Mouse (Mus musculus) large intestine, adult 2 months (tissue): ENCODE data around the gene Abhd16b. TPM values are rescaled to one million over a fixed set of nuclear protein-coding genes. Genes with fewer than 3 reads are reported as not detected.

Experiments used
- DNase-seq: peaks from one replicate; pipeline ENCODE4 v3.0.0-alpha.2; 2012; ENCODE audit warnings: low read depth, low spot score
- WGBS: fragments of 180-500 bp; shearing (Covaris S2); methylation state at CpG from one replicate; pipeline ENCODE4 v1.1.7; 2018; 5-methylcytosine and 5-hydroxymethylcytosine counted together
- polyA plus RNA-seq: library from polyadenylated mRNA; depleted of rRNA; stranded (reverse); fragments of >200 nt; gene quantifications from 2 replicates; pipeline ENCODE4 v1.2.3, GENCODE M21; 2012; rRNA removed

Abhd16b gene
- polyA plus RNA-seq, 1 experiment, result 0.11 TPM

DNA sequence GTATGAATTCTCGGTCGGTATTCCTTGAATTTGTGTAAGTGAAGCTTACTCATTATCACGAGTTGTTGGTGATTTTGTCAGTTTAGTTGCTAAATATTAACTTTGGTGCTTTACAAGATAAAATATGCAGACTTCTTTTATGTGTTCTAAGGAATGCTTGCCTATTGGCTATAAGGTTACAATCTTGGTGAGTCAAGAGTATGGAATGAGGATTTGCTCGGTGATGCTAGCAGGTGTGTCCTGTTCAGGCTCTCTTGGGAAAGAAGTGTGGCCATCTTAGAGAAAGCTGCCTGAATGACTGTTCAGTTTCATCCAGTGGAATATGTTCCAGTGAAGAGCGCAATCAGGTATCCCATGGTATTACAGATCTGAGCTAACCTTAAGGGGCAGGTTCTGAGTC, 32.5 kb downstream of the Abhd16b start:
- 42% methylated on average over 5 of the region's 5 CpGs for WGBS
- DNase-seq, result peak; percentile 58

DNA sequence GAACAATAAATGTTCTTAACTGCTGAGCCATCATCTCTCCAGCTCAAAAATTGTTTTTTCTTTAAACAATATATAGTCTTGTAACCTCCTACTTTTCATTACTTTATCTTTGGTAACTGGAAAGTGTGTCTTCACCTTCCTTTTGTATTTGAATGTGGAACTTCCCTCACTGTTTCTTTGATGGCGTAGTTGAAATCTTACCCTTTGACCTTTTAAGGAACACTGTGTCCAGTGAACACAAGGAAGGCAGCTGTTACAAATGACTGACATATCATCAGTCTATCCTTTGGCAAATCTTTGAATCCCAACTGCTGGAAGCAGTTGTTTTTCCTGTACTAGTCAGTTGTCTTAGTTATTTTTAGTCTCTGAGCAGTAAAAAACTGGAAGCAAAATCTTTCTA, 36.1 kb downstream of the Abhd16b start:
- no peak for DNase-seq
- WGBS, result 55% methylated on average over 1 of the region's 1 CpGs

DNA sequence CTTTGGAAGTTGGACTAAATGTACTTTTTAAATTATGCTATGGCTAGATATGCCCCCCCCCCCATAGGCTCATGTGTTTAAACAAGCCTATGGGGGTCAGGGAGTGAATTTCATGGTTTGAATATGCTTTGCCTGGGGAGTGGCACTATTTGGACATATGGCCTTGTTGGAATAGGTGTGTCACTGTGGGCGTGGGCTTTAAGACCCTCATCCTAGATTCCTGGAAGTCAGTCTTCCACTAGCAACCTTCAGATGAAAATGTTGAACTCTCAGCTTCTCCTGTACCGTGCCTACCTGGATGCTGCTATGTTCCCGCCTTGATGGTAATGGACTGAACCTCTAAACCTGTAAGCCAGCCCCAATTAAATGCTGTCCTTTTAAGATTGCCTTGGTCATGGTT, 39.6 kb downstream of the Abhd16b start:
- no peak for DNase-seq
- WGBS, result 93% methylated on average over 3 of the region's 3 CpGs

DNA sequence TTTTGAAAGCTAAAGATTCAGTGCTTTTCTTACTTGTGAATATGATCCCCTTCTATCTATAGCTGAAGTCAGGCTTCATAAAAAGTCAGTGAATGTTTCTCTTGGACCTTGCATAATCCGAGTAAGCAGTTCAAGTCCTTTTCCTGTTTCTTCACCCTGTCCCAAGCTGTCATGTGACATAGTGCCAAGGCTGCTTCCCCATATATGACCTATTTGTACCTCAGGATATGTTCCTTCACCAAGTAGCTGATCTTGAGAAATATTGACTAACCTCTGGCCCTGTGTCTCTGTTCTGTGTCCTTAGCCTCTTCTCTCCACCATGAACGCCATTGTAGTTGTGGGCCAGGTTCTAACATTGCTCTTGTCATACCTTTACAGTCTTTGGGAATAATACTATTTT, 43.4 kb downstream of the Abhd16b start:
- 79% methylated on average over 2 of the region's 2 CpGs for WGBS
- DNase-seq, result no peak

DNA sequence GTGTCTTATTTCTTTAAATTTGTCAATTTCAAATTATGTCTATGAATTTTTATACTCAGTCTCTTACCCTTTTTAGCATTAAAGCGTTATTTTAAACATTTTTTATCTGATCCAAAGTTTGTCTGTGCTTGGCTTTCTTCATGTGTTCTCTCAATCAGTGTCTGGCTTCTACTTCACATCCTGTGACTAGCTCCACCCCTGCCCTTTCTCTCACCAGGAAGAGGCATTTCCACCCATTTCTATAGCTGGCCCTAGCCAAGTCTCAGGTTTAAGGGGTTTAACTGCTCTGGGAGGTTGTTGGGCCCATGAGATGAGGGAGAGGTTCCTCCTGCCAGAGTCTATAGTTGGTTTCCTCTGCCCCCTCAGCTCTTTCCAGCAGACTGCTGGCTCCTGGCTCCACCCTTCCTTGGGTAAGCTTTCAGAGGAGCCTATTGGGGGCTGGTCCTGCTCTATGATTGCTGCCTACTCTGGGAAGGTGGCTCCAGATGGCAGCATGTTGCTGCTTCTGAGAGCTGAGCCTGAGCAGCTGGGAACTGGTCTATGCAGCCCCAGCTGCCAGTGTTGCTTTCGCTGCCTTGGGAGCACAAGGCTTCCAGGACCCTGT, 44.5 kb downstream of the Abhd16b start:
- 74% methylated on average over 2 of the region's 2 CpGs for WGBS
- no peak for DNase-seq

DNA sequence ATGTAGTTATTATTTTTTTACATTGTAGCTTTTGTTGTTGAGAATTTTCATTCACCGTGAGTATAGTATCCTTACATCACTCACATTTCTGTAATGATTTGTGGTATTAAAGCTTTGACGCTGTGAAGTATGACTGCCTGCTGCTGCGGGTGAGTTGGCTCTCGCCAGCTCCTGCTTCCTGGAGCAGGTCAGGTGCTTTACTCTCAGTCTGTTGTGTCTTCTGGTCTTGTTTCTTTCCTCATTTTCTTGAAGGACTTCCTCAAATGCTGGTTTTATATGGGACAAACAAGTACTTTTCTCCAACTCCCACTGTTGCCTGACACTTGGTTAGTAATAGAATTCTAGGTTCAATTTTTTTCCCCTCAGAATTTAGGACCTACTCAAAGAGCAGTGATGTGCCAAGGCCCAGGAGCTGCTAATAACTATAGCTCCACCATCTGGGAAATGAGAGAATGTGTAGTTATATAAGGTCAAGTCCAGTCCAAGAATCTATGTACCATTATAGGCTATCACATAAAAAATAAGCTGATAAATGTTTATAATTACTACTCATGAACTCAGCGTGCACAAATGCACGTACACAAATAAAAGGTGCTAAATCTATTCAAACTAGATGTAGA, 48.9 kb downstream of the Abhd16b start:
- 71% methylated on average over 6 of the region's 6 CpGs for WGBS
- no peak for DNase-seq

Other genes starting within 250 kb of the Abhd16b start
- 17.5 and 24.8 TPM in 2 replicates for gene Gmeb2, start 205.2 kb upstream of the Abhd16b start, polyA plus RNA-seq
- 2.8 and 4.3 TPM in 2 replicates for gene Stmn3, start 178.7 kb upstream of the Abhd16b start, polyA plus RNA-seq
- 39.6 and 46.1 TPM in 2 replicates for gene Rtel1, start 173.5 kb upstream of the Abhd16b start, polyA plus RNA-seq
- gene Zgpat, start 128.3 kb upstream of the Abhd16b start, polyA plus RNA-seq, result 16.7 and 26.7 TPM in 2 replicates
- gene Arfrp1, start 127.8 kb upstream of the Abhd16b start, polyA plus RNA-seq, result 29.3 and 29.6 TPM in 2 replicates
- 37.6 and 48.7 TPM in 2 replicates for gene Lime1, start 113.1 kb upstream of the Abhd16b start, polyA plus RNA-seq
- gene Zbtb46, start 33.8 kb upstream of the Abhd16b start, polyA plus RNA-seq, result 1.6 and 1.7 TPM in 2 replicates
- 26.8 and 28.8 TPM in 2 replicates for gene Tpd52l2, start 3.9 kb downstream of the Abhd16b start, polyA plus RNA-seq
- 38.0 and 53.9 TPM in 2 replicates for gene Dnajc5, start 27.3 kb downstream of the Abhd16b start, polyA plus RNA-seq
- 132 and 189 TPM in 2 replicates for gene Uckl1, start 91.7 kb downstream of the Abhd16b start, polyA plus RNA-seq
- gene Prpf6, start 98.7 kb downstream of the Abhd16b start, polyA plus RNA-seq, result 12.2 and 16.0 TPM in 2 replicates
- gene Zfp512b, start 99.6 kb downstream of the Abhd16b start, polyA plus RNA-seq, result 8.9 and 18.8 TPM in 2 replicates
- 23.4 and 28.4 TPM in 2 replicates for gene Samd10, start 106.0 kb downstream of the Abhd16b start, polyA plus RNA-seq
- 0.20 and 0.33 TPM in 2 replicates for gene Gm29797, start 163.8 kb downstream of the Abhd16b start, polyA plus RNA-seq
- 14.3 and 18.2 TPM in 2 replicates for gene Sox18, start 178.4 kb downstream of the Abhd16b start, polyA plus RNA-seq
- 4.5 and 5.0 TPM in 2 replicates for gene Tcea2, start 187.1 kb downstream of the Abhd16b start, polyA plus RNA-seq
- 25.9 and 29.2 TPM in 2 replicates for gene Rgs19, start 200.8 kb downstream of the Abhd16b start, polyA plus RNA-seq
- gene Lkaaear1, start 205.2 kb downstream of the Abhd16b start, polyA plus RNA-seq, result not detected in 2 replicates
- 0.27 and 0.41 TPM in 2 replicates for gene Oprl1, start 221.8 kb downstream of the Abhd16b start, polyA plus RNA-seq